Mouse (Mus musculus) CH12.LX (cell line): ENCODE measurements at regions not wholly inside any gene's neighbourhood (a gene's known extent, or its start where the extent isn't known, plus 50 kb on each side); places are given as distances from the start of the nearest gene placed in this dataset.

Experiments
- DNase-seq: peaks from one replicate; pipeline ENCODE4 v3.0.0-alpha.2; 2013; ENCODE audit errors: extremely low read depth
- H3K27ac ChIP-seq: 2 replicates; pipeline ENCODE4 v1.5.1; 2012; ENCODE audit warnings: low read depth, mild to moderate bottlenecking, control low read depth, moderate library complexity; ENCODE audit not compliant: insufficient read depth
- H3K27me3 ChIP-seq: replicated peaks from 2 replicates; pipeline ENCODE3; 2012; ENCODE audit warnings: inconsistent platforms
- H3K36me3 ChIP-seq, 2 experiments: replicated peaks in 1 of 2; 2 replicates each; pipeline versions ENCODE3 to v1.6.1; 2012; ENCODE audit warnings: inconsistent platforms in 1 of 2, low read length in 1 of 2, mild to moderate bottlenecking in 1 of 2, mixed read lengths in 1 of 2, moderate library complexity in 1 of 2; ENCODE audit not compliant: control insufficient read depth in 1 of 2, insufficient read depth in 1 of 2
- H3K4me1 ChIP-seq, 2 experiments: 2 replicates each; pipeline ENCODE4 v1.6.1; 2012; ENCODE audit warnings: inconsistent platforms in 1 of 2, moderate library complexity in 1 of 2; ENCODE audit not compliant: insufficient read depth in 2 of 2, control insufficient read depth in 1 of 2
- H3K4me2 ChIP-seq: 2 replicates; pipeline ENCODE4 v1.6.1; 2012; ENCODE audit warnings: low read depth, mild to moderate bottlenecking, control low read depth; ENCODE audit not compliant: poor library complexity, insufficient read depth, severe bottlenecking
- H3K4me3 ChIP-seq, 3 experiments: fragments of 150-350 bp in 1 of 3; sonication (generic) in 1 of 3; replicated peaks in 1 of 3; 2 replicates each; pipeline versions ENCODE3 to v1.5.1; 2011 to 2012; ENCODE audit warnings: low read depth in 2 of 3, low read length in 2 of 3, mild to moderate bottlenecking in 2 of 3, moderate library complexity in 2 of 3, control low read depth in 1 of 3, improper control_type of control experiment in 1 of 3, inconsistent platforms in 1 of 3, mixed read lengths in 1 of 3; ENCODE audit not compliant: poor library complexity in 1 of 3
- H3K79me2 ChIP-seq: replicated peaks from 2 replicates; pipeline ENCODE4 v1.6.1; 2012; ENCODE audit warnings: mild to moderate bottlenecking, moderate library complexity; ENCODE audit not compliant: control insufficient read depth, poor library complexity, insufficient read depth, severe bottlenecking; ENCODE audit errors: extremely low read depth
- H3K9ac ChIP-seq: 2 replicates; pipeline ENCODE4 v1.6.1; 2012; ENCODE audit warnings: low read depth, mild to moderate bottlenecking, control low read depth, moderate library complexity; ENCODE audit not compliant: insufficient read depth
- H3K9me3 ChIP-seq: replicated peaks from 2 replicates; pipeline ENCODE3; 2012; ENCODE audit warnings: low read length, inconsistent platforms, mixed read lengths
- CHD2 ChIP-seq: IDR thresholded peaks from 2 replicates; pipeline ENCODE4 v1.6.1; 2011; ENCODE audit warnings: low read length, improper control_type of control experiment
- CTCF ChIP-seq, 2 experiments: IDR thresholded peaks in 1 of 2; conservative IDR thresholded peaks in 1 of 2; 2 replicates each; pipeline ENCODE4 v1.5.1; 2011 to 2012; ENCODE audit warnings: low read depth in 2 of 2, low read length in 2 of 2, improper control_type of control experiment in 1 of 2, inconsistent platforms in 1 of 2, mild to moderate bottlenecking in 1 of 2, moderate library complexity in 1 of 2
- E2F4 ChIP-seq: IDR thresholded peaks from 2 replicates; pipeline ENCODE4 v1.6.1; 2011; ENCODE audit warnings: low read depth, low read length, improper control_type of control experiment; ENCODE audit not compliant: insufficient replicate concordance
- ELF1 ChIP-seq: IDR thresholded peaks from 2 replicates; pipeline ENCODE4 v1.6.1; 2014; ENCODE audit warnings: low read depth, mild to moderate bottlenecking, inconsistent platforms, low read length, improper control_type of control experiment
- ETS1 ChIP-seq: conservative IDR thresholded peaks from 2 replicates; pipeline ENCODE4 v1.6.1; 2012; ENCODE audit warnings: low read depth, mild to moderate bottlenecking, inconsistent platforms, low read length, improper control_type of control experiment, moderate library complexity
- GABPA ChIP-seq: IDR thresholded peaks from 2 replicates; pipeline ENCODE4 v1.6.1; 2012; ENCODE audit warnings: low read depth, low read length, improper control_type of control experiment, inconsistent platforms; ENCODE audit not compliant: insufficient replicate concordance
- IRF4 ChIP-seq: IDR thresholded peaks from 2 replicates; pipeline ENCODE4 v1.6.1; 2014; ENCODE audit warnings: low read depth, mild to moderate bottlenecking, inconsistent platforms, low read length, improper control_type of control experiment
- JUND ChIP-seq: conservative IDR thresholded peaks from 2 replicates; pipeline ENCODE4 v1.6.1; 2011; ENCODE audit warnings: low read depth, low read length, improper control_type of control experiment
- KAT2A ChIP-seq: IDR thresholded peaks from 2 replicates; pipeline ENCODE4 v1.6.1; 2012; ENCODE audit warnings: low read length, improper control_type of control experiment, inconsistent platforms; ENCODE audit not compliant: insufficient replicate concordance
- MXI1 ChIP-seq: IDR thresholded peaks from 2 replicates; pipeline ENCODE4 v1.6.1; 2011; ENCODE audit warnings: mild to moderate bottlenecking, low read depth, low read length, improper control_type of control experiment
- MYC ChIP-seq: IDR thresholded peaks from 2 replicates; pipeline ENCODE4 v1.6.1; 2011; ENCODE audit warnings: low read depth, mild to moderate bottlenecking, improper control_type of control experiment, low read length
- NELFE ChIP-seq: IDR thresholded peaks from 2 replicates; pipeline ENCODE4 v1.6.1; 2011; ENCODE audit warnings: low read depth, low read length, improper control_type of control experiment
- NRF1 ChIP-seq: IDR thresholded peaks from 2 replicates; pipeline ENCODE4 v1.6.1; 2014; ENCODE audit warnings: low read depth, mild to moderate bottlenecking, inconsistent platforms, low read length, improper control_type of control experiment, moderate library complexity
- POLR2A ChIP-seq: IDR thresholded peaks from 2 replicates; pipeline ENCODE4 v1.6.1; 2011; ENCODE audit warnings: low read depth, mild to moderate bottlenecking, improper control_type of control experiment, low read length
- RAD21 ChIP-seq: IDR thresholded peaks from 2 replicates; pipeline ENCODE4 v1.6.1; 2011; ENCODE audit warnings: low read depth, mild to moderate bottlenecking, low read length, improper control_type of control experiment, moderate library complexity
- SMC3 ChIP-seq: IDR thresholded peaks from 2 replicates; pipeline ENCODE4 v1.6.1; 2011; ENCODE audit warnings: low read depth, low read length, improper control_type of control experiment
- TCF12 ChIP-seq: IDR thresholded peaks from 2 replicates; pipeline ENCODE4 v1.6.1; 2014; ENCODE audit warnings: low read depth, mild to moderate bottlenecking, inconsistent platforms, low read length, improper control_type of control experiment
- ZC3H11A ChIP-seq: IDR thresholded peaks from 2 replicates; pipeline ENCODE4 v1.6.1; 2012; ENCODE audit warnings: low read depth, mild to moderate bottlenecking, inconsistent platforms, low read length, improper control_type of control experiment
- ZMIZ1 ChIP-seq: IDR thresholded peaks from 2 replicates; pipeline ENCODE4 v1.6.1; 2012; ENCODE audit warnings: low read depth, mild to moderate bottlenecking, inconsistent platforms, low read length, improper control_type of control experiment
- dilution Hi-C: fragments of 300-500 bp; cut with MboI; formaldehyde crosslinking; loops from 2 replicates; pipeline ENCODE4 v1.14.3; 2020; ENCODE audit warnings: low sequenced_read_pairs; ENCODE audit not compliant: extremely low pct_unique_long_range_greater_than_20kb, extremely low pct_ligation_motif_present
- in situ Hi-C: fragments of 300-500 bp; cut with MboI; formaldehyde crosslinking; loops from 3 replicates; pipeline ENCODE4 v1.14.3; 2019; ENCODE audit warnings: low sequenced_read_pairs, low pct_ligation_motif_present, low pct_unique_long_range_greater_than_20kb, mixed read lengths

DNA sequence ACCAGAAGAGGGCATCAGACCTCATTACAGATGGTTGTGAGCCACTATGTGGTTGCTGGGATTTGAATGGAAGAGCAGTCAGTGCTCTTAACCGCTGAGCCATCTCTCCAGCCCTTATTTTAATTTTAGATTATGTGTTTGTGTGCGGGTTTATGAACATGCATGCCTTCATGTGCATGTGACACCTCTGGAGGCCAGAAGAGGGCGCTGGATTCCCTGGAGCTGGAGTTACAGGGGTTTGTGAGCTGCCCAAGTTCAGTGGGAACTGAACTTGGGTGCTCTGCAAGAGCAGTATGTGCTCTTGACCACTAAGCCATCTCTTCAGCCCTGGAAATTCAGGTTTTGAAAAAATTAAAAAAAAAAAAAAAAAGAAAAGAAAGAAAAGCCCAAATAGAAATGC lies 71.7 kb downstream of the Rsl24d1 start:
- TF ChIP-seq CTCF (conservative IDR thresholded peaks at IDR 0.05 in 1 of 2, IDR thresholded peaks at IDR 0.05 in 1 of 2; ENCODE audit: low read depth in 2 of 2, low read length in 2 of 2) (peak; percentile 25 to 43; a peak in 2 of 4 replicates), RAD21 (peak; percentile 21), SMC3 (no peak)
- in situ Hi-C loops = no loop called here

GRCm38 (mm10) chr9:73192271-73192785 lies 79.1 kb downstream of the Rsl24d1 start:
- Histone ChIP-seq H3K36me3 (no peaks in the 10 kb centered on the region), H3K4me3 (no peak overlapping the region), H3K79me2 (no peaks in the 10 kb centered on the region), H3K9ac (no peak overlapping the region), H3K27me3 (peaks cover 2% of the 10 kb centered on the region), H3K27ac (no peak overlapping the region), H3K4me2 (no peak overlapping the region), H3K9me3 (peaks cover 8% of the 10 kb centered on the region), H3K4me1 (no peaks in the 10 kb centered on the region)
- TF ChIP-seq ZMIZ1 = no peak
- TF ChIP-seq MXI1 = no peak
- no peak for TF ChIP-seq ELF1
- TF ChIP-seq NELFE = no peak
- no peak for TF ChIP-seq SMC3
- no peak for TF ChIP-seq KAT2A
- no peak for TF ChIP-seq TCF12
- no peak for TF ChIP-seq E2F4
- no peak for TF ChIP-seq CHD2
- no peak for TF ChIP-seq CTCF (conservative IDR thresholded peaks at IDR 0.05 in 1 of 2, IDR thresholded peaks at IDR 0.05 in 1 of 2; ENCODE audit: low read depth in 2 of 2, low read length in 2 of 2)
- TF ChIP-seq JUND = no peak
- no peak for TF ChIP-seq IRF4
- TF ChIP-seq POLR2A = no peak
- no peak for TF ChIP-seq ETS1
- no peak for TF ChIP-seq NRF1
- no peak for TF ChIP-seq RAD21
- TF ChIP-seq MYC = no peak
- no peak for TF ChIP-seq GABPA
- TF ChIP-seq ZC3H11A = no peak
- in situ Hi-C loops (no loop called here), dilution Hi-C loops (no loop called here)
- no peak for DNase-seq

More for the DNA sequence above, 71.7 kb downstream of the Rsl24d1 start:
- H3K9ac ChIP-seq = no peak overlapping the region
- DNase-seq = peak; percentile 9
- H3K36me3 ChIP-seq = no peaks in the 10 kb centered on the region
- no peak overlapping the region for H3K4me2 ChIP-seq
- no peaks in the 10 kb centered on the region for H3K79me2 ChIP-seq
- H3K9me3 ChIP-seq = peaks cover 9% of the 10 kb centered on the region
- peaks cover 2% of the 10 kb centered on the region for H3K27me3 ChIP-seq
- no peak overlapping the region for H3K4me3 ChIP-seq
- dilution Hi-C loops = no loop called here
- peaks cover 0 to 8% of the 10 kb centered on the region in 2 experiments; a peak in 2 of 4 replicates for H3K4me1 ChIP-seq
- no peak overlapping the region for H3K27ac ChIP-seq
